Mouse (Mus musculus): ENCODE results near the gene Mettl7a3. TPM values are rescaled to one million over a fixed set of nuclear protein-coding genes. Genes with fewer than 3 reads are reported as not detected.
"Not testable (repeated sequence)": the region's sequence is repeated elsewhere in the genome, so short reads cannot be mapped to it uniquely, and the experiment has no call there.

Mettl7a3 gene
- total RNA-seq, 2 experiments from 2014 or later = not detected

- no peak for DNase-seq
- intact Hi-C loops (cut with DNase I) = no loop called here
These were observed 9.5 kb upstream of the Mettl7a3 start for GRCm38 (mm10) chr15:100325235-100325634.

DNA sequence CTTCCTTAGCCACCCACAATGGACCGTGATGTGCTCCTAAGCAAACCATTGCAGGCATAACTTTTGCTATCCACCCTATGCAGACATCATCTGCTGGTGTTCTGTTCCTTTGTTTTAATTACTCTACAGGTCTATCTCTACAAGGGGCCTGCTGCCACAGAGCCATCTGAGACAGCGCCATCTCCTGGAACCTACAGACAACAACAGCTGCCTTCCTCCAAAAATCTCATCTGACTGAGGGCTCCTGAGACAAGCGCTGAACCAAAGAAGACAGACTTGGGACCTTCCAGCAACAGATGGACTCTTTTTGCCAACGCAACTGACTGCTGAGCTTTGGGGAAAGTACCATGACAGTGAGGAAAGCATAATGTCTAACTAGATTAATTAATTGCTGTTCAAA, 6.6 kb upstream of the Mettl7a3 start:
- intact Hi-C loops (cut with DNase I) = not testable (repeated sequence)

GRCm38 (mm10) chr15:100329336-100329735, 5.4 kb upstream of the Mettl7a3 start:
- DNase-seq; intact Hi-C loops (cut with DNase I): not testable (repeated sequence)

More for the DNA sequence above, 6.6 kb upstream of the Mettl7a3 start:
- not testable (repeated sequence) for DNase-seq

DNA sequence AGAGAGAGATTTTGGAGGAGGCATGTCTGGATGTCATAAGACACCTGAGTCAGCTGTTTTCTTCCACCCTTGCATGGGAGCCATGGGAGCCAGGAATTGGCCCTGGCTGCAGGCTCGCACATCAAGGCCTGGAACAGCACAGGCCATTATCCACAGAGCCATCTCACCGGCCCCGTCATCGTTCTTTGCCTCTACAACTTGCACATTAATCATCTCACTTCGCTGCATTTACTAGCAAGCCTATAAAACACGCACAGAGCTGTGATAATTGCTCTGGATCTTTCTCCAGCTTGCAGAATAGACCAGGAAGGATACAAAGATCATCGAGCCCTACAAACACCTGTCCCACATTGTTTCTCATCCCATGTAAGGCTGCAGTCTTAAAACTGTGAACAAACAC, 4.0 kb upstream of the Mettl7a3 start:
- no peak for DNase-seq
- intact Hi-C loops (cut with DNase I) = loop anchor here (5.0 kb wide), 1 partner anchor 37 kb away; no protein-coding TSS in a partner anchor

GRCm38 (mm10) chr15:100332077-100332961, 2.4 kb upstream of the Mettl7a3 start:
- intact Hi-C loops (cut with DNase I) = loop anchor here (5.0 kb wide), 1 partner anchor 35 kb away; no protein-coding TSS in a partner anchor
- not testable (repeated sequence) for DNase-seq

- intact Hi-C loops (cut with DNase I) = loop anchor here (5.0 kb wide), 1 partner anchor 120 kb away; no protein-coding TSS in a partner anchor
- DNase-seq = not testable (repeated sequence)
These were observed 2.6 kb downstream of the Mettl7a3 start for GRCm38 (mm10) chr15:100337328-100337727.

DNA sequence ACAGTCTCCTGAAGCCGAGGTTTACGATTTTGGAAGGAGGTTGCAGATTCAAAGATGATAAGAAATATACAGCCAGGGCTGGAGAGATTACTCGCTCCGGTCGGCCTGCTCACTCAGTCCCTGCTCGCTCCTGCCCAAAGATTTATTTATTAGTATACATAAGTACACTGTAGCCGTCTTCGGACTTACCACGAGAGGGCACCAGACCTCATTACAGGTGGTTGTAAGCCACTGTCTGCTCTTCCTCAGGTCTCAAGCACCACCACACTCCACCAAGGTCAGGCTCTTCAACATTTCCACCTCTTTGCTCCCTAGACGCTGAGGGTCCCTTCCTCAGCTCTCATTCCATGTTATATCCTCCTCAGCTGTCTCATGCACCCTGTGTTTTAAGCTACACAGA, 3.1 kb downstream of the Mettl7a3 start:
- DNase-seq = peak; percentile 43 to 68
- intact Hi-C loops (cut with DNase I) = loop anchor here (5.0 kb wide), 1 partner anchor 119 kb away; no protein-coding TSS in a partner anchor

DNA sequence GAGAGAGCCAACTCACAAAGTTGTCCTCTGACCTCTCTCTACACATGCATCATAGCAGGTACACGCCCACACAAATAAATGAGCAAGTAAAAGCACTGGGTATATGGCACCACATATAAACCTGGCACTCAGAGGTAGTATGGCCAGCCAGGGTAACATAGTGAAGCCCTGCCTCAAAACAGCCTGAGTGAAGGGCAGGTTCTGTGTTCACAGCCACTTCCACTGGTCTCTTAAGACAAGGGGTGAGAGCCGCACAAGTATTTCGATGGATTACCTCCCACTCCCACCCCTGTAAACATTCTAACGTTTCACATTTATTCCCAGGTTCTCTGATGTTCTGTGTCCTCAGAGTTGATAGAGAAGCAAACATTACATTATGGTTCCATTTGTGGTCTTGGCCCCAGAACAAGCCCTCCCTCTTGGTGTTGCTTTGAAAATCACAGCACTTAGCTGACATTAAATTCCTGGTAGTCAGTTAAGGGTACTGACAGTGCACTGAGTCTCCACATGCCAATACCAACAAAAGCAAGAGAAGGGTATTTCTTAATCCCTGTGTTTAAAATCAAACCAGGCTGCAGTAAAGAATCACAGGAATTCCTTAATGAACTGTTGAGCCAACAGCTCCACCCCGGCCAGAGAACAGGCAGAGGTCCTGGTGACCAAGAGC, 6.7 kb downstream of the Mettl7a3 start:
- DNase-seq; intact Hi-C loops (cut with DNase I): not testable (repeated sequence)

DNA sequence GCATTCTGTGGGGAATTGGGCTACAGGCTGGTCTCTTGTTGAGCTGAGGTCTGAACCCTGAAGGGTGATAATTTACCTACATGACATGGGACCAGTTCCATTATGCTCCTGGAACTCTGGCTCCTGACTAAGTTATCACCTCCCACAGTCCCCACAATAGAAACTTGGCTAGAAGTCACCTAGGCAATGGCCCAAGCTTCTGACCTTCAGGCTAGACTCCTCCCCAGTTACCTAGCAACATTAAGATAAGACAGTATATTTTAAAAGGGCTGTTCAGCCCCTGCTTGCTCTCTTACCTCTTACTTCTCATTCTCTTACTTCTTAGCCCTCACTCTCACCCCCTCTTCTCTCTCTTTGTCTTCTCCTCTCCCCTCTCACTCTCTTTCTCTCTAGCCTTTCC, 10.8 kb downstream of the Mettl7a3 start:
- peak; percentile 12 to 49 for DNase-seq
- intact Hi-C loops (cut with DNase I) = no loop called here

DNA sequence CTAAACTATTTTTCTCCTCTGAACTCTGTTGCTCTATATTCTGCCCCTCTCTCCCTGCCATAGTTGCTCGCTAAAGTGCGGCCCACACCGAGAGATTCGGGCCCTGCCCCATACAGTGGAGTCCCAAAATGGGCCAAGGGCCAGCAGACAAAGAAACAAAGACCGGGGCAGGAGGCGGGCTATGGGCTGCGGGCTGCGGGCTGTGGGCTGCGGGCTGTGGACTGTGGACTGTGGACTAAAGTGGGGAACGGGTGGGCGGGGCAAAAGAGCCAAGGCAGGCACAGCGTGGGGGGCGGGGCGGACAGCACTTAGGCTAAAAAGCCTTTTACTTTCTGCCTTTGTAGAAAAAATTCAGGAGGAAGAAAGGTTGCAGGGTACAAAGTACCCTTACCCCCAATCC, 12.0 kb downstream of the Mettl7a3 start:
- intact Hi-C loops (cut with DNase I) = no loop called here
- DNase-seq = no peak

GRCm38 (mm10) chr15:100349496-100349895, 14.8 kb downstream of the Mettl7a3 start:
- intact Hi-C loops (cut with DNase I) = no loop called here
- no peak for DNase-seq

- no peak for DNase-seq
- intact Hi-C loops (cut with DNase I) = no loop called here
These were observed 16.9 kb downstream of the Mettl7a3 start for GRCm38 (mm10) chr15:100351501-100352060.

- no peak for DNase-seq
- intact Hi-C loops (cut with DNase I) = no loop called here
These were observed 18.1 kb downstream of the Mettl7a3 start, which contains the start of the genes Methig1 and Mettl7a2 for GRCm38 (mm10) chr15:100352711-100353250. Methig1 (plus strand) TSS chr15:100353149. Mettl7a2 (plus strand) TSS chr15:100353200.

DNA sequence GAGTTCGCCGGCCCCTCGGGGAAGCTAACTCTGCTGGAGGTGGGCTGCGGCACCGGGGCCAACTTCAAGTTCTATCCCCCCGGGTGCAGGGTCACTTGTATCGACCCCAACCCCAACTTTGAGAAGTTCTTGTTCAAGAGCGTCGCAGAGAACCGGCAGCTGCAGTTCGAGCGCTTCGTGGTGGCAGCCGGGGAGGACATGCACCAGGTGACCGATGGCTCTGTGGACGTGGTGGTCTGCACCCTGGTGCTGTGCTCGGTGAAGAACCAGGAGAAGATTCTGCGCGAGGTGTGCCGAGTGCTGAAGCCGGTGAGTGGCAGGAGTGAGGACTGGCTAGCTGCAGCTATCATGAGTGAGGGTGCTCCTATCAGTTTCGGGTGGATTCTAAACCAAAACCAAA, 18.7 kb downstream of the Mettl7a3 start:
- intact Hi-C loops (cut with DNase I); DNase-seq: not testable (repeated sequence)

DNA sequence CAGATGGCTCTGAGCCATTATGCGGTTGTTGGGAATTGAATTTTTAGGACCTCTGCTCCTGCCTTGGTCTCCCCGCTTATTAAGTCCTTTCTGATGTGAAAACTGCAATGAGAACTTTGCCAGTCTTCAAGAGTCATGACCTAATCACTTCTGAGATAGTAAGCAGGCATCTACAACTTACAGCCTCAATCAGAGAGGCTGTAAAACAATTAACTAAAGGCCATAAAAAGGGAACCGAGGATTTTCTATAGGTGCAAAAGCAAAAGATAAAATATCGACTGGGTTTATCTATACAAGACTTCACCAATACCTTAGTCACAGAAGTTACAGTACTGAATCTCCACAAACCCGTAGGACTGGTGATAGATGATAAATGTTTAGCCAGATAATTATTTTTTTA, 21.1 kb downstream of the Mettl7a3 start:
- DNase-seq = no peak
- intact Hi-C loops (cut with DNase I) = no loop called here

- intact Hi-C loops (cut with DNase I) = no loop called here
- DNase-seq = no peak
These were observed 29.5 kb downstream of the Mettl7a3 start, which contains the start of gene Higd1c for GRCm38 (mm10) chr15:100364242-100364641. Higd1c (plus strand) TSS chr15:100364542.

DNA sequence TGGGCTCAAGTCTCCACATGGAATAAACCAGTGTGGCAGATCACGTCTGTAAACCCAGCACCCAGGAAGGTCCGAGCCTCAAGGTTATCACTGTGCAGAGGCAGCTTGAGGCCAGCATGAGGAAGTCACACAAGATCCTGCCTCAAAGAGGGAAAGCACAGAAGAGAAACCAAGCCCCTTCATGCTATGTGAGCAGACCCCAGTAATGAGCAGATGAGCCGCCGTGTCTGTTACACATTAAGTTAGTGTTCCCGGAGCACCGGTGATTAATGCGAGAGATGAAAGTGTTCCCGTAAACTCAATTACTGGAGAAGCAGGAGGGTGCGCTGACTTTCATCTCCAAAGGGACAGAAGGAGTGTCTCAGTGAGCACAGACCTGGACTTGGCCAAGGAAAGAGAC, 31.2 kb downstream of the Mettl7a3 start:
- DNase-seq = not testable (repeated sequence)
- intact Hi-C loops (cut with DNase I) = loop anchor here (5.0 kb wide), 1 partner anchor 34 kb away; the partner anchor contains the start of gene Mettl7a3

DNA sequence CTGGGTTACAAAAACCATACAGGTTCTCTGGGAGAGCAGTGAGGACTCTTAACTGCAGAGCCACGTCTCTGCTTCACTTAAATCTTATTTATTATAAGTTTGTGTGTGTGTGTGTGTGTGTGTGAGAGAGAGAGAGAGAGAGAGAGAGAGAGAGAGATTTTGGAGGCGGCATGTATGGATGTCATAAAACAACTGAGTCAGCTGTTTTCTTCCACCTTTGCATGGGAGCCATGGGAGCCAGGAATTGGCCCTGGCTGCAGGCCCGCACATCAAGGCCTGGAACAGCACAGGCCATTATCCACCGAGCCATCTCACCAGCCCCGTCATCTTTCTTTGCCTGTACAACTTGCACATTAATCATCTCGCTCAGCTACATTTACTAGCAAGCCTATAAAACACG, 32.4 kb downstream of the Mettl7a3 start:
- intact Hi-C loops (cut with DNase I) = loop anchor here (5.0 kb wide), 1 partner anchor 35 kb away; the partner anchor contains the start of gene Mettl7a3
- no peak for DNase-seq

- intact Hi-C loops (cut with DNase I) = loop anchor here (5.0 kb wide), 2 partner anchors 113 to 353 kb away; no protein-coding TSS in a partner anchor
- peak; percentile 51 to 74 for DNase-seq
These were observed 40.3 kb downstream of the Mettl7a3 start for GRCm38 (mm10) chr15:100375066-100375465.
